Mouse (Mus musculus): ENCODE measurements around the gene Plcb4.
"Not testable (repeated sequence)": the region's sequence is repeated elsewhere in the genome, so short reads cannot be mapped to it uniquely, and the experiment has no call there.

Plcb4 gene

GRCm38 (mm10) chr2:135891097-135891496 is 232.3 kb downstream of the Plcb4 start:
- no peak for DNase-seq (ENCODE audit: low spot score)

- no peak for DNase-seq (ENCODE audit: low spot score)
Measured at GRCm38 (mm10) chr2:135891686-135892085, 232.9 kb downstream of the Plcb4 start.

- no peak for DNase-seq (ENCODE audit: low spot score)
Measured at GRCm38 (mm10) chr2:135894582-135894981, 235.8 kb downstream of the Plcb4 start.

- no peak for DNase-seq (ENCODE audit: low spot score)
Measured at GRCm38 (mm10) chr2:135898025-135898424, 239.2 kb downstream of the Plcb4 start.

- not testable (repeated sequence) for DNase-seq (ENCODE audit: low spot score)
Measured at GRCm38 (mm10) chr2:135899931-135900330, 241.1 kb downstream of the Plcb4 start.

- no peak for DNase-seq (ENCODE audit: low spot score)
Measured at GRCm38 (mm10) chr2:135901015-135901414, 242.2 kb downstream of the Plcb4 start.

GRCm38 (mm10) chr2:135904262-135904661 is 245.5 kb downstream of the Plcb4 start:
- DNase-seq (ENCODE audit: low spot score) = no peak

- DNase-seq (ENCODE audit: low spot score) = no peak
Measured at GRCm38 (mm10) chr2:135904791-135905190, 246.0 kb downstream of the Plcb4 start.

GRCm38 (mm10) chr2:135914343-135915261 is 255.8 kb downstream of the Plcb4 start:
- no peak for DNase-seq (ENCODE audit: low spot score)

- DNase-seq (ENCODE audit: low spot score) = no peak
Measured at GRCm38 (mm10) chr2:135915928-135916327, 257.1 kb downstream of the Plcb4 start.

- no peak for DNase-seq (ENCODE audit: low spot score)
Measured at GRCm38 (mm10) chr2:135917000-135917399, 258.2 kb downstream of the Plcb4 start.

- no peak for DNase-seq (ENCODE audit: low spot score)
Measured at GRCm38 (mm10) chr2:135918116-135918515, 259.3 kb downstream of the Plcb4 start.

GRCm38 (mm10) chr2:135919641-135920040 is 260.8 kb downstream of the Plcb4 start:
- DNase-seq (ENCODE audit: low spot score) = no peak

GRCm38 (mm10) chr2:135926660-135927343 is 268.0 kb downstream of the Plcb4 start:
- DNase-seq (ENCODE audit: low spot score) = peak; percentile 69

GRCm38 (mm10) chr2:135929021-135929720 is 270.4 kb downstream of the Plcb4 start:
- no peak for DNase-seq (ENCODE audit: low spot score)

- no peak for DNase-seq (ENCODE audit: low spot score)
Measured at GRCm38 (mm10) chr2:135930696-135931095, 271.9 kb downstream of the Plcb4 start.

GRCm38 (mm10) chr2:135932569-135932968 is 273.8 kb downstream of the Plcb4 start:
- DNase-seq (ENCODE audit: low spot score) = no peak

GRCm38 (mm10) chr2:135936376-135936775 is 277.6 kb downstream of the Plcb4 start:
- no peak for DNase-seq (ENCODE audit: low spot score)

- DNase-seq (ENCODE audit: low spot score) = no peak
Measured at GRCm38 (mm10) chr2:135937646-135938045, 278.8 kb downstream of the Plcb4 start.

- no peak for DNase-seq (ENCODE audit: low spot score)
Measured at GRCm38 (mm10) chr2:135939933-135940332, 281.1 kb downstream of the Plcb4 start.

- no peak for DNase-seq (ENCODE audit: low spot score)
Measured at GRCm38 (mm10) chr2:135947839-135948238, 289.0 kb downstream of the Plcb4 start.

- no peak for DNase-seq (ENCODE audit: low spot score)
Measured at GRCm38 (mm10) chr2:135954760-135955548, 296.1 kb downstream of the Plcb4 start.

All from retina, embryonic 14.5 days (tissue).